Mouse (Mus musculus) left cerebral cortex, adult 18-20 months (tissue): ENCODE measurements around the gene Zfp366. TPM values are rescaled to one million over a fixed set of nuclear protein-coding genes. Genes with fewer than 3 reads are reported as not detected.

Experiments used
- DNase-seq, 2 experiments: peaks; one replicate each; pipeline ENCODE4 v3.0.0; 2021 to 2022; ENCODE audit warnings: low spot score in 2 of 2, mixed read lengths in 1 of 2
- total RNA-seq, 2 experiments: library from RNA; stranded (reverse); gene quantifications; 2 replicates each; pipeline ENCODE4 v1.2.3; 2021

The Zfp366 gene
- total RNA-seq, 2 experiments from 2014 or later: 3.2 to 3.3 TPM

- DNase-seq: no peak
Observed at GRCm38 (mm10) chr13:99244896-99245295, 60.3 kb downstream of the Zfp366 start.

GRCm38 (mm10) chr13:99245916-99246460 lies 61.4 kb downstream of the Zfp366 start:
- no peak for DNase-seq

- DNase-seq: no peak
Observed at GRCm38 (mm10) chr13:99250806-99251205, 66.2 kb downstream of the Zfp366 start.

- DNase-seq: no peak
Observed at GRCm38 (mm10) chr13:99254215-99254614, 69.6 kb downstream of the Zfp366 start.

GRCm38 (mm10) chr13:99254781-99255180 lies 70.2 kb downstream of the Zfp366 start:
- DNase-seq: no peak

- no peak for DNase-seq
Observed at GRCm38 (mm10) chr13:99256916-99257315, 72.3 kb downstream of the Zfp366 start.

GRCm38 (mm10) chr13:99258677-99259076 lies 74.1 kb downstream of the Zfp366 start:
- DNase-seq: no peak

- no peak for DNase-seq
Observed at GRCm38 (mm10) chr13:99259502-99260174, 75.0 kb downstream of the Zfp366 start.

GRCm38 (mm10) chr13:99262406-99262805 lies 77.8 kb downstream of the Zfp366 start:
- no peak for DNase-seq

GRCm38 (mm10) chr13:99263159-99263783 lies 78.6 kb downstream of the Zfp366 start:
- no peak for DNase-seq

- DNase-seq: peak; percentile 29 to 45
Observed at GRCm38 (mm10) chr13:99264483-99264882, 79.9 kb downstream of the Zfp366 start.

GRCm38 (mm10) chr13:99272046-99272445 lies 87.4 kb downstream of the Zfp366 start:
- no peak for DNase-seq

- no peak for DNase-seq
Observed at GRCm38 (mm10) chr13:99277521-99277920, 92.9 kb downstream of the Zfp366 start.

- no peak for DNase-seq
Observed at GRCm38 (mm10) chr13:99278511-99278910, 93.9 kb downstream of the Zfp366 start.

- no peak for DNase-seq
Observed at GRCm38 (mm10) chr13:99279351-99279750, 94.7 kb downstream of the Zfp366 start.

GRCm38 (mm10) chr13:99282961-99283360 lies 98.3 kb downstream of the Zfp366 start:
- DNase-seq: no peak

GRCm38 (mm10) chr13:99283916-99284315 lies 99.3 kb downstream of the Zfp366 start:
- DNase-seq: no peak

- peak; percentile 31 to 39 for DNase-seq
Observed at GRCm38 (mm10) chr13:99284400-99285160, 100.0 kb downstream of the Zfp366 start.

- DNase-seq: no peak
Observed at GRCm38 (mm10) chr13:99285241-99285640, 100.6 kb downstream of the Zfp366 start.

GRCm38 (mm10) chr13:99287207-99287606 lies 102.6 kb downstream of the Zfp366 start:
- DNase-seq: no peak

GRCm38 (mm10) chr13:99287786-99288185 lies 103.2 kb downstream of the Zfp366 start:
- DNase-seq: no peak

GRCm38 (mm10) chr13:99290766-99291165 lies 106.1 kb downstream of the Zfp366 start:
- no peak for DNase-seq
